Mouse (Mus musculus) kidney, postnatal 0 days (tissue): Measurements from ENCODE around the gene Dgke. TPM values are rescaled to one million over a fixed set of nuclear protein-coding genes. Genes with fewer than 3 reads are reported as not detected.

Source experiments
- ATAC-seq: fragments of 200-750 bp; cut with Nextera tagmentation; replicated peaks from 2 replicates; pipeline ENCODE4 v1.8.0; 2017; ENCODE audit warnings: low read depth, moderate number of reproducible peaks, moderate TSS enrichment, moderate library complexity; ENCODE audit not compliant: low FRiP score
- DNase-seq: peaks from one replicate; pipeline ENCODE4 v3.0.0-alpha.2; 2016; ENCODE audit warnings: low spot score
- H3K27ac ChIP-seq: fragments of 300-500 bp; sonication (generic); 2 replicates; pipeline ENCODE4 v1.5.1; 2014; ENCODE audit warnings: mild to moderate bottlenecking
- H3K27me3 ChIP-seq: fragments of 300-500 bp; sonication (generic); 2 replicates; pipeline ENCODE4 v1.6.1; 2014; ENCODE audit warnings: low read length, mixed read lengths; ENCODE audit not compliant: insufficient read depth
- H3K36me3 ChIP-seq: fragments of 300-500 bp; sonication (generic); 2 replicates; pipeline ENCODE4 v1.6.1; 2014; ENCODE audit warnings: low read length, mixed read lengths; ENCODE audit not compliant: insufficient read depth
- H3K4me1 ChIP-seq: fragments of 300-500 bp; sonication (generic); replicated peaks from 2 replicates; pipeline ENCODE4 v1.6.1; 2014; ENCODE audit warnings: antibody characterized with exemption, low read length, mixed read lengths; ENCODE audit not compliant: insufficient read depth
- H3K4me2 ChIP-seq: fragments of 300-500 bp; sonication (generic); 2 replicates; pipeline ENCODE4 v1.6.1; 2014; ENCODE audit warnings: mild to moderate bottlenecking, low read length, moderate library complexity, mixed read lengths
- H3K4me3 ChIP-seq: fragments of 300-500 bp; sonication (generic); replicated peaks from 2 replicates; pipeline ENCODE4 v1.5.1; 2014; ENCODE audit warnings: low read depth, low read length
- H3K9ac ChIP-seq: fragments of 300-500 bp; sonication (generic); 2 replicates; pipeline ENCODE4 v1.6.1; 2014; ENCODE audit warnings: low read depth, low read length
- H3K9me3 ChIP-seq: fragments of 300-500 bp; sonication (generic); replicated peaks from 2 replicates; pipeline ENCODE4 v1.6.1; 2016; ENCODE audit warnings: low read length, inconsistent platforms, mixed read lengths
- CTCF ChIP-seq: IDR thresholded peaks from 2 replicates; pipeline ENCODE4 v1.5.1; 2016; ENCODE audit warnings: antibody characterized with exemption, low read depth, mild to moderate bottlenecking, moderate library complexity
- WGBS: fragments of 180-500 bp; shearing (Covaris S2); extraction: QIAGEN DNeasy Blood & Tissue Kit; methylation state at CpG from one replicate; pipeline ENCODE4 v1.1.7; 2014; 5-methylcytosine and 5-hydroxymethylcytosine counted together
- polyA plus RNA-seq: library from polyadenylated mRNA; unstranded; fragments of >200 nt; fragmentation: Nextera tagmentation; extraction: Ambion mirVana; gene quantifications from 2 replicates; pipeline ENCODE4 v1.2.1, GENCODE M21; 2015

Dgke gene
- polyA plus RNA-seq, 1 experiment from 2014 or later, result 2.6 TPM

DNA sequence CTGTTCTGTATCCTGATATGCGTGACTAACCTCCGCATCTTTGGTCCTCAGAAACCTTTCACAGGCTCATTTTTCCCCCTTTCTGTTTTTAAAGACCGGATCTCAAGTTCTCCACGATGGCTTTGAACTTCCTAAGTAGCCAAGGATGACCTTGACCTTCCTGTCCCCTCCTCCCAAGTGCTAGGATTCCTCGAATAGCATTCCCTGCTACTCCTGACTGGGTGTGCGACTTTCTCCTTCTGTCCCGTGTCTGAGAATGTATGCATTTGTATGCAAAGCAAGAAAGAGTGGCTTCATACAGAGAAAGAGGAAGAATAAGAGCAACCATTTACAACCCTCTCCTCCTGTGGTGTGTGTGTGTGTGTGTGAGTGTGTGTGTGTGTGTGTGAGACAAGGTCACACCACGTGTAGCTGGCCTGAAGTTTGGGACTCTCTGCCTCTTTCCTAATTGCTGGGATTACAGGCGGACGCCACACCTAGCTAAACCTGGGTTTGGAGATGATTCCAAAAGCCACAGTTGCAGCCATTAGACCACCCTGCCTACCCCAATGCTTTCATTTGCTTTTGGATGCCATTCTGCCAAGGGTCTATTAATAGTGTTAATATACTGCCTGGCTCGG lies 1.3 kb upstream of the Dgke start:
- no peaks in the 10 kb centered on the region for H3K9me3 ChIP-seq
- WGBS, result 50% methylated on average over 11 of the region's 11 CpGs
- H3K9ac ChIP-seq, result no peak overlapping the region
- DNase-seq (no peak), ATAC-seq (no peak)
- no peaks in the 10 kb centered on the region for H3K27me3 ChIP-seq
- TF ChIP-seq CTCF, result no peak
- H3K36me3 ChIP-seq, result no peaks in the 10 kb centered on the region
- no peak overlapping the region for H3K4me2 ChIP-seq
- H3K27ac ChIP-seq, result no peak overlapping the region
- no peaks in the 10 kb centered on the region for H3K4me1 ChIP-seq
- H3K4me3 ChIP-seq, result no peak overlapping the region

- Histone ChIP-seq H3K27me3 (no peaks in the 10 kb centered on the region), H3K9me3 (no peaks in the 10 kb centered on the region), H3K27ac (no peak overlapping the region), H3K4me1 (no peaks in the 10 kb centered on the region), H3K4me3 (no peak overlapping the region), H3K4me2 (no peak overlapping the region), H3K36me3 (no peaks in the 10 kb centered on the region), H3K9ac (no peak overlapping the region)
- DNase-seq, result no peak
- WGBS, result 70% methylated on average over 6 of the region's 6 CpGs
- no peak for ATAC-seq
- no peak for TF ChIP-seq CTCF
Observed at GRCm38 (mm10) chr11:89067301-89067822, 712 bp upstream of the Dgke start.

DNA sequence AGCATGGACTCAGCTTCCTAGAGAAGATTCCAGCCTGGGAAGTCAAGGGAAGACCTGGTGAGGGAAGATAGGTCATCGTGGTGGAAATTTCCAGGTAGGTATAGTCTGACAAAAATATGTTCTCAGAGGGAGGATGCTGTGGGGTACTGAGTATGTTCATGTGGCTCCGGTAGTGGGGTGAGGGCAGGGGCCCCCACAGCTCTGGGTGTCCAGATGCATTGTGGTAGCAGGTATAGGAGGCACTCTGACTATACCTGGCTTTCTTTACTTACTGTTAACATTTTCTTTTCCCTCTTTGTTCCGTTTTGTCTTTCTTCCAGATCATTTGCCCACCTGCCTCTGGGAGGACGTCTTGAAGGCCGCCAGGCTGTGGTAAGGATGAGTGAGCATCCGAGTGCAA lies 524 bp downstream of the Dgke start:
- TF ChIP-seq CTCF, result no peak
- Histone ChIP-seq H3K27ac (no peak overlapping the region), H3K9ac (no peak overlapping the region), H3K4me1 (no peaks in the 10 kb centered on the region), H3K4me2 (no peak overlapping the region), H3K27me3 (no peaks in the 10 kb centered on the region), H3K36me3 (no peaks in the 10 kb centered on the region), H3K9me3 (no peaks in the 10 kb centered on the region), H3K4me3 (no peak overlapping the region)
- ATAC-seq (no peak), DNase-seq (no peak)
- 66% methylated on average over 6 of the region's 6 CpGs for WGBS

DNA sequence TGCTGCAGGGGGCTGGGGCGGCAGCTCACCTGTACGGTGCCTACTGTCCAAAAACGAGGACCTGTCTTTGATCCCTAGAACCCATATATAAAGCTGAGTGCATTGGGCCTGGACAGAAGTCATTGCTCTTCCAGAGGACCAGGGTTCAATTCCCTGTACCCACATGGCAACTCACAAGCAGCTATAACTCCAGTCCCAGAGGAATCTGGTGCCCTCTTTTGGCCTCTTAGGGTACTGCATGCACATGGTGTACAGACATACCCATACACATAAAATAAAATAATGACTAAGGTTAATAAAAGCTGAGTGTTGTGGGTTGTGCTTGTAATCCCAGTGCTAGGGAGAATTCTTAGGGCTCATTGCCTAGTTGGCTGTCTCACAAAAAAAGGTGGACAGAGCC lies 1.4 kb downstream of the Dgke start:
- H3K4me3 ChIP-seq, result no peak overlapping the region
- no peak overlapping the region for H3K9ac ChIP-seq
- H3K27me3 ChIP-seq, result no peaks in the 10 kb centered on the region
- ATAC-seq, result no peak
- H3K4me1 ChIP-seq, result no peaks in the 10 kb centered on the region
- no peak for DNase-seq
- 97% methylated on average over 3 of the region's 3 CpGs for WGBS
- no peaks in the 10 kb centered on the region for H3K36me3 ChIP-seq
- no peak overlapping the region for H3K27ac ChIP-seq
- H3K4me2 ChIP-seq, result no peak overlapping the region
- no peaks in the 10 kb centered on the region for H3K9me3 ChIP-seq
- TF ChIP-seq CTCF, result peak; percentile 56

GRCm38 (mm10) chr11:89064312-89064711 lies 2.3 kb downstream of the Dgke start:
- Histone ChIP-seq H3K4me2 (no peak overlapping the region), H3K4me1 (peaks cover 7% of the 10 kb centered on the region; the same call in 1 of the 2 replicates), H3K27ac (no peak overlapping the region), H3K36me3 (no peaks in the 10 kb centered on the region), H3K9me3 (no peaks in the 10 kb centered on the region), H3K4me3 (no peak overlapping the region), H3K27me3 (no peaks in the 10 kb centered on the region), H3K9ac (no peak overlapping the region)
- no peak for DNase-seq
- WGBS, result 75% methylated on average over 6 of the region's 6 CpGs
- no peak for TF ChIP-seq CTCF
- no peak for ATAC-seq

DNA sequence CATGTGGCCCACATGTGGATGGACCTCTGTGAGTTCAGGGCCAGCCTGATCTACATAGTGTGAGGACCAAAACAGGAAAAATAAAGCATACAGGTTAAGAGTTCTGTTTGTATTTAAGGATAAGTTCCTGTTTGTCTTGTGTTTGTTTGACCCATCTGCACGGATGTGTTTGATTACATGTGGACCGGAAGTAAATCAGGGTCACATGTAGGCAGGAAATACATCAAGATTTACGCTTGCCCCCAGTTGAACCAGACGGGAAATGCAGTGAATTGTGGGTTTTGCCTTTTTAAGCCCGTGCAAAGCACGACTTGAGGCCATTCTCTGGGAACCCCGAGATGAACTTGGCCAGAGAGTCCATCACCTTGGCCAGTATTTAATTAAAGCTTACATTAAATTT lies 5.3 kb downstream of the Dgke start:
- WGBS, result 53% methylated on average over 7 of the region's 7 CpGs
- H3K4me2 ChIP-seq, result no peak overlapping the region
- peak; percentile 27 for DNase-seq
- H3K9me3 ChIP-seq, result no peaks in the 10 kb centered on the region
- no peaks in the 10 kb centered on the region for H3K36me3 ChIP-seq
- H3K27me3 ChIP-seq, result no peaks in the 10 kb centered on the region
- no peak for TF ChIP-seq CTCF
- H3K9ac ChIP-seq, result no peak overlapping the region
- H3K4me1 ChIP-seq, result peaks cover 17% of the 10 kb centered on the region; the same call in 1 of the 2 replicates
- no peak overlapping the region for H3K4me3 ChIP-seq
- ATAC-seq, result no peak
- H3K27ac ChIP-seq, result 0 out of 2 replicates have a peak overlapping the region, but pooled peaks have one; percentile 80
